Mouse (Mus musculus): ENCODE results near the gene Avl9.

The Avl9 gene

DNA sequence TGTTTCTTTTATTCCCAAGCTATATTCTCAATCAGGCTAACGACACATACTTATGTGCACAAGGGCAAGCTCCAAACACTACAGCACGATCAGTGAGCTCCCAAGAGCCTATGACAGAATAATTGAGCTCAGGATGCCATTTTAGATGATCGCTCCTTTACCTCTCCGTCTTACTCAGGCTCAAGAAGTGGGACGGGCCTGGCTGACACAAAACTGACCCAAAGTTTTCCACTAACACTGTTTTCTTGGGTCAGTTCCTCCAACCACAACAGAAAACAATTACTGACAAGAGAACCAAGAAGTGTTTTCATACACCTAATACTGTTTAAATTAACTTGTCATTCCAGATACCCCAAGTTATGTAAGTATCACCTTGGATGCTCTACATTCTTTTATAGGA is 80.1 kb downstream of the Avl9 start:
- DNase-seq (ENCODE audit: low read depth) = no peak

DNA sequence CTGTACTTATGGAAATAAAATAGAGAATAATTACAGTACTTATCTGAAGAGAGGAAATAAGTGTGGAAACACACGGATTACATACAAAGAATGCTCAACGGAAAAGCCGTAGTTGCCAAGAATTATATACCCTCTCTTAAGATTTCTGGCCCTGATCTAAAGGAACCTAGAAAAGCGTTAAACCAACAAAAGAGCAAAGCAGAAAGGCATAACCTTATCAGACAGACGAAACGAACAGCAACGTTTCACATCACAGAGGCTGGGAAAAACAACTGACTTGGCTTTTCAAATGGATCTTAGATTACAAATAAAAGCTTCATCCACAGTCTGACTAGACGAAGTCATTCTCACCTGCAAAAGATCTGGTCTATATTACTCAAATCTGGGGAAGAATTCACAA is 81.5 kb downstream of the Avl9 start:
- peak; percentile 29 for DNase-seq (ENCODE audit: low read depth)

DNA sequence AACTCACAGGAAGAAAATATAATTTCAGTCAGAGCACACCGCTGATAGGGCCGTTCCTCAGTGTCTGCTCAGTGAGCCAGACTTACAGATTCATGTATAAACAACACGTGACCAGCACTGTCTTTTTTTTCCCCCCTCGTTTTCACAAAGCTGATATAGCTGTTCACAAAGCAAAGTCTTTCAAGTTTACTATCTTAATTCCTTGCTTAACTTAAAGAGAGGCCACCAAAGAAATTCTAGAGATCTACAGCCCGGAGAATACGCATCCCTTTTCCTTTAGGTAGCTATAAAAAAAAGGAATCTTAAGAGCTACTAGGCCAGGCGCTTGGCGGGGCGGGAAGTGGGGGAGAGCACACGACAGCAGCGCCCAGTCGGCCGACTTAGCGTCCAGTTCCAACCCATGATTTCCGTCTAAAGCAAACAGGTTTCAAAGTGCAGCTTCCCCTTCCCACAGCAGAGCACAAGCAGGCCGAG is 82.0 kb downstream of the Avl9 start:
- DNase-seq (ENCODE audit: low read depth) = peak; percentile 41

DNA sequence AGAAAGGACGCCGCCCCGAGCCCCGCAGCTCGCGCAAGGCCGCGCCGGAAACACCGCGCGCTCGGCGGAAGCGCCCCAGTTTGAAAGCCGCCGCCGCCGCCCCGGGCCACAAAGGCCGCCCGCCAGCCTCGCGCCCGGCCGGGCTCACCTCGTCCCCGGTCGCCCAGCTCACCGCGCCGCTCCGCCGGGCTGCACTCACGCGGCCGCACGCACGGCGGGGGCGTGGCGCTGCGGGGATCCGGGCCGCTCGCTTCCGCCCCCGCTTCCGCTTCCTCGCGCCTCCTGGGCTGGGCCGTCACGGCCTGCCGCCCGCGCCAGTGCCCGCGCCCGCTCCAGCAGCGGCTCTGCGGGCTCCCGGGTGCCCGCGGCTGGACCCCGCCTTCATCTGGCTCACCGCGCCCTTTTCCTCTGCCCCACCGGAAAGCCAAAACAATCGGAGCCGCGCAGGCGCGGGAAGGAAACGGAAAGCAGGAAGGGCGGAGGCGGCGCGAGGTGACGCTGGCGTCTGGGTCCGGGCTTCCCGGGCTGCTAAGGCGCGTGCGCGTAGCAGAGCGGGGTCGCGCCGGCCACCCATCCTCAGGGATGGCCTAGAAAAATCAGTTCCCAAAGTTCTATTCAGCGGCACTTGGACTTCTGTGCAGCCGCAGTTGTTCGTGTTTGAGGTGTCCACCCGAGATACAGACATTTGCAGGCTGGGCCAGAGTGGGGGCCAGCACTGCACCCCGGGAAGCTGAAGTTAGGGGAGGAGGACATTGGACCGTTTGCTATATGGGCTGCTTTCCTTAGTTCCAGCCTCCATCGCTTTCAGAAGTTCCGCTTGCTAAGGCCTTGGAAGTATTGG is 82.8 kb downstream of the Avl9 start, which contains the start of gene Kbtbd2:
Gene Kbtbd2, minus strand, starts transcription at position 503 of the 841 bp plus-strand sequence.
- DNase-seq (ENCODE audit: low read depth) = peak; percentile 90

DNA sequence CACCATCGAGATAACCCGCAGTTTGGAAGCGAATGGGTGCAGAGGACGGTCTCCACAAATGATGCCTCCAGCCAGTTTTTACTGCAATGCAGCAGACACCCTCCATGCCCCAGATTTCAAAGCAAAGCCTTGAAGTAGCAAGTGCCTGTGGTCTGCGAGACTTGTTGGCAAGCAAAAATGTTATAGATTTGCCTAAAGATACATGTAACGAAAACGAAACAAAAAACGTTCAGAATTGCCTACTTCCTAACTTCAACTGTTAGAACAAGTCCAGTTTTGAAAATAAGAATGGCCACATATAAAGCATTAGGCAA is 83.4 kb downstream of the Avl9 start:
- no peak for DNase-seq (ENCODE audit: low read depth)

DNA sequence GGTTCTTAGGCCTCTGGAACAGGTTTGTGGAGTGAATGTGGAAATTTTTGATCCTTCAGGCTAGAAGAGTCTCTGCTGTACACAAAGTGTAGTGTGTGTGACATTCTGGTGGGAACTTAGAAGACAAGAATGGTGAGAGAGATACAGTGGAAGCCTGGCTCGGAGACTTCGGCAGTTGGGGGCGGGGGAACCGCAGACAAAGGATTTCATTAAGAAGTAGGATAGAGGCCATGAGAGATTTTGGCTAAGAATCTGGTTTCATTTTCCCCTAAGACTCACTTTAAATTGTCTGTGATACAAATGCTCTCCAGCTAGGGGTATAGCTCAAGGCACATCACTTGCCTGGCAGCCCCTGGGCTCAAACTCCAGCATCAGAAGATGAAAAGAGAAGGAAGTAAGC is 90.3 kb downstream of the Avl9 start:
- no peak for DNase-seq (ENCODE audit: low read depth)

DNA sequence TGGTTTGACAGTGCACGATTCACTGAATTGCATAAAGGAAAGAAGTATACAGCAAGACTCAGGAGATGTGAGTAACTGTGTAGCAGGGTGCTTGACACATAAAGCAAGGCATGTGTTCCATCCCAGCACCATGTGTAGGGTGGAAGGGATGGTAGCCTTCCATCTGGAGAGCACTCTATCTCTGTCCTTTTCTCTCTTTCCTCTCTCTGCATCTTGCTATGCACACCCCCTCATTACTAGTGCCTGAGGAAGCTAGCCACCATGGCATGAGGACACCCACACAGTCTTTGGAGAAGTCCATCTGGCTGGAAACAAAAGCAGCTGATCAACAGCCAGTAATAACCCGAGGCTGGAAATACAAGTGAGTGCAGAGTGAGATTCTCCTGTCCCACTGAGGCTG is 91.5 kb downstream of the Avl9 start:
- DNase-seq (ENCODE audit: low read depth) = no peak

DNA sequence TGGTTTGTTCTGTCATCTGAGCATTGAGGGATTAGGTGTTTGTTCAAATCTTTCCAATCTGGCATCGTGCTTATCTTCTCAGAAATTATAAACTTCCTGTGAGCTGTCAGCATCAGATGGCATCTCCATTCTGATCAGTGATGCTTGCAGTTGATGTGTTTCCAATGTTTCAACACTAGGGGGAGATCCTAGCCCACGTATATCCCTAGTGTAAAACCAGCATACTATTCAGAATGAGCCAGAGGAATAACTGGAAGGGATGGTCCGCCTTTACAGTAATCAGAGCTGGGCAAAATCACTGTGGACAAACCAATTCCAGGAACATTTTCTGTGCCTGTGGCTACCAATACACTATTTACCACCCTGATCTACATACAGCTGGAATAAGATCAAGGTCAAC is 94.0 kb downstream of the Avl9 start:
- DNase-seq (ENCODE audit: low read depth) = peak; percentile 44

Measured in c-Kit-positive CD71-positive TER-119-negative erythroid progenitor cells, embryonic 14.5 days (primary cell).